Mouse (Mus musculus): ENCODE measurements around the gene Gaa.

DNA sequence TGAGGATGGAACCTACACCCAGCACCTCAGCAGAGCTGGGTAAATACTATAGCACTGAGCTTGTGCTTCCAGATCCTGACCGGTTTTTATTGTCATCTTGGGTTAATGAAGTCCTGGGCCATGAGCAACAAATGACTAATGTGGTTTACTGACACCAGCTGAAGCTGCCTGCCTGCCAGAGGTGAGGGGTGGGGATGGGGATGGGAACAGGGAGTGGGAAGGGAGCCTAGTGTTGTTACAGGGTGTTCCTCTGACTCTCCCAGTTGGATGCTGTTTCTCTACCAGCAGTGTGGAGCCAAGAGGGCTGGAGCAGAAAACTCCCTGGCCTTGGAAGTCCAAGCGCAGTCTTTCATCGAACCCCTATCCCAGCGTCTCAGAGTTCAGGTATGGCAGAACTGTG is 49.0 kb downstream of the Gaa start:
- no peak for TF ChIP-seq CTCF (conservative IDR thresholded peaks at IDR 0.05; ENCODE audit: low read length)
- no peak for TF ChIP-seq POU5F1 (IDR thresholded peaks at IDR 0.05; ENCODE audit: borderline replicate concordance, low read length)

Measured in E14TG2a.4 (cell line).